Mouse (Mus musculus) lung, postnatal 25 days (tissue): ENCODE measurements at regions not wholly inside any gene's neighbourhood (a gene's known extent, or its start where the extent isn't known, plus 50 kb on each side); places are given as distances from the start of the nearest gene placed in this dataset.

Experiments used
- DNase-seq: peaks from one replicate; pipeline ENCODE4 v3.0.0; 2022; ENCODE audit warnings: low spot score

GRCm38 (mm10) chr3:103464181-103464580, 110.8 kb upstream of the Syt6 start:
- DNase-seq, result no peak

- no peak for DNase-seq
Observed at GRCm38 (mm10) chr3:103464729-103465128, 110.3 kb upstream of the Syt6 start.

GRCm38 (mm10) chr3:103465132-103465690, 109.8 kb upstream of the Syt6 start:
- no peak for DNase-seq

DNA sequence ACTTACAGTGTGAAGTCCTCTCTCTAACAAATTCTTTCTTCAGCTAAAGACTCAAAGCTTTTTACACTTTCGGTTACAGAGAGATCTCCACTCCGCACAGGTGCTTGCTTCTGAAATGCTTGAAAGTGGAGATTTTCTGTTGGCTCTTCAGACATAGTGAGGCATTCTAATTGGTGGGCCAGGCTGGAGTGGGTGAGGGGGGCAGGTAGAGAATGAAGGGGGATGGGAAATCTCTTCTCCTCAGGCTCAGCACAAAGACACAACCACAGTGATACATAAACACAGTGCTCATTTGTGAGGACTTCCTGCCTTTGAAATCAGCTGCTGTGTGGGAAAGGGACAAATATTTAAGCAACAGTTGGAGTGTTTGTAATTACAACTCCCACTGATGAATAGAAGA, 109.1 kb upstream of the Syt6 start:
- no peak for DNase-seq

DNA sequence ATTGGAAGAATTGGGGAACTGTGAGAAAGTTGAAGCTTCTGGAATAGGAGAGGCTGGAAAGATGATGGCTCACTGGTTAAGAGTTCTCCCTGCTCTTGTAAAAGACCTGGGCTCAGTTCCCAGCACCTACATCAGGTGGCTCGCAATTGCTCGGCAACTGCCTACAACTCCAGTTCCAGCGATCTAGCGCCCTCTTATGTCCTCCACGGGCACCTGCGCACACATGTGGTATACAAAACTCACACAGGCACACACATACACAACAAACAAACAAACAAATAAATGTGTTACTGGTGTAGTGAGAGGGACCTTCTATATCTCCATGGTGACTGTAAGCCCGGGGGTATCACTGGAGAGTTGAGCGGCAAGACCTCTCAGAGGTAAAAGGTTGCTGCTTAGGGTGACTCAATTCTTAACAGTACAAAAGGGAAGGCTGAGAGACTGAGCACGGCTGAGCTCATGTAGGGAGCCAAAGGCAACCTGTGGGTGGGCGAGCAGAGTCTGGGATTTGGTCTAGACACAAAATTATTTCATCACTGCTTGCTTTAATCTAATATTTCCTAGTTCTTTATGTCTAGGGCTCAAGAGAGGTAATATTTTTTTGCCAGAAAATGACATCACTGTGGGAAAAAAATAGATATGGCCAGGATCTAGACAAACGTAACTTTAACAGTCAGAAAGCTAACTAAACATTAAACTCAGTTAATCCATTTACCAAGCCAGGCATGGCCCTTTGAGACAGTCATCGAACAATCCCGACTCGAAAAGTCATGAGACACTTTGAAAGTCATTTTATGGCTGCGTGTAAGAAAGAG, 104.2 kb upstream of the Syt6 start:
- no peak for DNase-seq

DNA sequence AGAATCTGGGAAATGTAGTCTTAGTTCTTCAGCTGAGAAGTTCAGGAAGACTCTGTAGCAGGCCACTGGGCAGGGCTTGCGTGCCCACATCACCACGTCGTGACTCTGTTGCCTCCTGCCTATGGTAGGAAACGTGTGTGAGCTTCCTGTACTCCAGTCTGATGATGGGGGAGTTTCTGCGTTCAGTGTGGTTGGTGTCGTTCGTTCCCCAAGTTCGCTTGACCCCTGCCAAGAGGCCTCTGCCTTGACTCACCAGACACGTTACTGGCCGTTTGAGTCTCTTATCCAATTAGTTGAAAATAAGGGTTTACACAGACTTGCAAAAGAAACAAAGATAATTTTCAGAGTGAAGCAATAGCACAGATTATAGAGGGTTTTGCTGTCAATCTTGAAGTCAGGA, 102.4 kb upstream of the Syt6 start:
- no peak for DNase-seq

GRCm38 (mm10) chr3:103473336-103473735, 101.7 kb upstream of the Syt6 start:
- peak; percentile 56 for DNase-seq

DNA sequence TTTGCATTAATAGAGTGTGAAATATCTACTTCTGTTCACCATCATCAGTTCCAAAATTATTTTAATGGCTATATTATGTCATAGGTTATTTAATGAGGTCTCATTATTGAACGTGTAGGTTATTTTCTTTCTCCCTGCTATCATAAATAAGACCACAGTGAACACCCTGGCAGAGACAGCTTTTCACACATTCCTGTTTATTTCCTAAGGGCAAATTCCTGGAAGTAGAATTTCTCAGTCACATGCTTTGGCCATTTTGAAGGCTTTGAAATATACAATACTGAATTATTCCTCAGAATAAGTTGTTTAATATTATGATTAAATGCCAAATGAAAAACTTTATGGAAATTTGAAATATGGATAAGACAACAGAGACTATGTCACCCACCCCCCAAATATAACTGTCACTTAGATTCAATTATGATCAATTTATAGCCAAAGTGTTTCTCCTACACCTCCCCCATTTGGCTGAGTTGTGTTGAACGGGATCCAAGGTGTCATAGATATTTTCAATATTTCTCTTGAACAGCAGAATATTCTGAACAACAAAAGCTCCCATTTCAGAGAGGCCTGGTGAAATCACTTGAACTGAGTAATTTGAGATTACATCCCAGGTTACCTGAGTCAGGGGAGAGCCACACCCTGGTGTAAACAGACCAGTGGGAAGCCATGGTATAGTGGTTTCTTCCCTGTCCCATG, 95.0 kb upstream of the Syt6 start:
- no peak for DNase-seq

GRCm38 (mm10) chr3:103480676-103481075, 94.4 kb upstream of the Syt6 start:
- DNase-seq, result no peak

GRCm38 (mm10) chr3:103483316-103483715, 91.7 kb upstream of the Syt6 start:
- DNase-seq, result no peak

GRCm38 (mm10) chr3:103483762-103484161, 91.3 kb upstream of the Syt6 start:
- DNase-seq, result no peak

- DNase-seq, result no peak
Observed at GRCm38 (mm10) chr3:103489786-103490185, 85.2 kb upstream of the Syt6 start.

- no peak for DNase-seq
Observed at GRCm38 (mm10) chr3:103490966-103491365, 84.1 kb upstream of the Syt6 start.

DNA sequence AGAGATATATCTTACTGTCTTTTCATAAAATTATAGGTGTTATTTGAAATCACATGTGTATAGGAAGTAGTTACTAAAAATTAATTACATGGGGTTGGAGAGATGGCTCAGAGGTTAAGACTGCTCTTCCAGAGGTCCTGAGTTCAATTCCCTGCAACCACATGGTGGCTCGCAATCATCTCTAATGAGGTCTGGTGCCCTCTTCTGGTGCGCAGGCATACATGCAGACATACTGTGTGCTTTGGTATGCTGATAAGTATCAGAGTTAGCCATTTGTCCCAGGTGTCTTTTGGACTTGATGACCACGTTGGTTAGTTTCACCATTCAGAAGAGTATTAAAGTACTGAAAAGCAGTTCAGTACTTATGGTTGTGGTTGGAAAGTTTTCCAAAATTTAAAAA, 82.8 kb upstream of the Syt6 start:
- DNase-seq, result no peak

DNA sequence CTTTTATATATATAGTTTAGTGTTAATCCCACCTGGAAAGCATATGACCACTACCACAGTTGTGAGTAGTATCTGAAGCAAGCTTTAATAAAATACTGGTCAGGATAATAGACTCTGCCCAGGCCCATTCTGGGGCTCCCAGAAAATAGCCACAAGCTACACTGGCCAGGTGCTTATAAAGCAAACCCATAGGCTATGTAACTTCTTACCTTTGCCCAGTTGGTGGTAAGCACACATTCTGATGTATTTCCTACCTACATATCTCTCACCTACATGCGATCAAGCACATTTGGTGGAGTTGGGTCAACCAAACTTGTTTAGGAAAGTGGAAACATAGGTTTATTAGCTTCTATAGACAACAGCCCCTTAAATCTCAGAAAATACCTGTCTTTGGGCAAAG, 81.4 kb upstream of the Syt6 start:
- DNase-seq, result no peak

- DNase-seq, result no peak
Observed at GRCm38 (mm10) chr3:103494043-103494442, 81.0 kb upstream of the Syt6 start.

- no peak for DNase-seq
Observed at GRCm38 (mm10) chr3:103496083-103496482, 78.9 kb upstream of the Syt6 start.

- no peak for DNase-seq
Observed at GRCm38 (mm10) chr3:103496683-103497082, 78.3 kb upstream of the Syt6 start.

DNA sequence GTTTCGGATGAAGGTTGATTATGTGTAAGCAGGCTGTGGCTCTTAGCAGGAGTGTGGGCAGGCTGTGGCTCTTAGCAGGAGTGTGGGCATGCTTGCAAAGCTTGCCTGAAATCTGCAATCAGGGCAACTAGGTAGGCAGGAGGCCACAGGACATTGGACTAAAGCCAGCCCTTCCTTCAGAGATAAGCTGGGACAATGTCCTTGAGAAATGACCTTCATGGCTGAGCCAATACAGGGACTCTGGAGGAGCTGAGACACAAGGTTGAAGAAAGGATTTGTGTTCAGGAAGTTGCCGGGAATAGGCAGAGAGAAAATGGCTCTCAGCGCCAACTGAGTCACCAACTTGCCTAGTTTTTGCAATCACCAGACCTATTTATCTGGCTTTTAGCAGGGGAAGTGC, 77.3 kb upstream of the Syt6 start:
- DNase-seq, result no peak

DNA sequence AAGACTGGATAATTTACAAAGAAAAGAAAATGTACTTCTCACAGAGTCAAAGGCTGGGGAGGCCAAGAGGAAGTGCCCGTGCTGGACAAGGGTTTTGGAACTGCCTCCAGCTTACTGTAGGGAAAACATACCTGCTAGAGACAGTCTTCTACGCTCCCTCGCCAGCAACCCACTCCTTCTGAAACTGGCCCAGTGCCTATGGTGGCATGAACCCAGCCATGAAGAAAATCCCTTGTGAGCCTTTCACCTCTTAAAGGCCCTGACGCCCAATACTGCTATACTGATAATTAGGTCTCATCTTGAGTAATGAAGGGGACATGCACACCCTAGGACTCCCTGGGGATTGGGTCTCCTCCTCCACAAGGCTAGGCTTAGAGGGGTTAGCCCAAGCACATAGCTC, 76.6 kb upstream of the Syt6 start:
- no peak for DNase-seq

DNA sequence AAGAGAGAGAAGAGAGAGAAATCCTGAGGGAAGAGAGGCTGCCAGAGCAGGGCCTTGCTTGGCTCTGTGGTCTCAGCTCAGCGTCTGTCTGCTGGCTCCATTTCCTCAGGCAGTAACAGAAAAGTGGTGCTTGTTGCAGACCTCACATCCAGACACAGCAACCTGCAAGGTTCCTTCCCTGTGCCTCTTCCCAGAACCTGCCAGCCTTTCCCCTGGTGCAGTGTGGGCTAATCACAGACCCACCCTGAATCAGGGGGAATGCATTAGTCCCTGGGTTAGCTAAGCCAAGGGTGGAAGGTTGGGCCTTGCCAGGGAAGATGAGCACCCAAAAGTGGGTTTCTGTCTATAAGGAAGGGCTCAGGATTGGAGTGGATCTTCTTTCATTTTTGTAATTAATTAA, 75.2 kb upstream of the Syt6 start:
- no peak for DNase-seq

GRCm38 (mm10) chr3:103500366-103500765, 74.7 kb upstream of the Syt6 start:
- DNase-seq, result no peak

DNA sequence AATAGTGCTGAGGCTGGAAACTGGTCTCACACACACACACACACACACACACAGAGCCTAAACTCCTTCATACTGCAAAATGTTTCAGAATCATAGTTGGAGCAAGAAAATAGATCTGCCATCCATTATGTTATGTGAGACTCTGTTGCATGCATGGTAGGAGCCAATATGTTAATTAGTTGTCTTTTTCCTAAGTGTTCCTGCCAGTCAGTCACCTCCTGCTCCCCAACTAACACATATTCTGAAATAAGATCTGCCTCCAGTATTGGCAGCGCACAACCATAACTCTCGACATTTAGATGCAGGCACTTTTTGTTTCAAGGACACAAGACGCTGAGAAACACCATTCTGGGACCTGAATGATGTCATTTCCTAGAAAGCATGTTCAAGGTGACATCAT, 70.9 kb upstream of the Syt6 start:
- no peak for DNase-seq
